9 mouse cellular contexts compared by ENCODE assay signal in genomic region chr10:77434457-77435151, GRCm38 (mm10). TPM values are rescaled to one million over a fixed set of nuclear protein-coding genes. Genes with fewer than 3 reads are reported as not detected.
DNase-seq lines count a peak whose midpoint lies in the region; ATAC-seq and TF ChIP-seq lines count a peak whose summit lies in the region.
"Had no signal": no experiment of that assay in that cellular context is flagged by ENCODE, and none has a peak within 500 bp of the region (broad histone marks: within the 10 kb centered on the region; RNA-seq: fewer than 3 reads in every experiment).

No protein-coding gene starts in this region.

- peaks cover 9% of the 10 kb centered on the region; the same call in 1 of the 2 replicates for H3K4me1 ChIP-seq in forebrain, postnatal 0 days (ENCODE audit: insufficient read depth)
- H3K4me1 ChIP-seq: liver, embryonic 15.5 days had no signal

- 23% methylated on average over 18 of the region's 18 CpGs for WGBS in forebrain, postnatal 0 days

- peak; percentile 92 for ATAC-seq in forebrain, postnatal 0 days
- no peak for ATAC-seq in inflammation-experienced regulatory T-cells, adult 6 months

- intact Hi-C loops in heart, postnatal 36 days (cut with DNase I) = loop anchor here (2.0 to 5.0 kb wide), 2 partner anchors 42 to 73 kb away; no protein-coding TSS in a partner anchor

- no peaks in the 10 kb centered on the region for H3K9me3 ChIP-seq in forebrain, postnatal 0 days (ENCODE audit: low read length)
- H3K9me3 ChIP-seq: liver, embryonic 15.5 days had no signal

- no peak for TF ChIP-seq CTCF in forebrain, postnatal 0 days (IDR thresholded peaks at IDR 0.05; ENCODE audit: low read depth)
- TF ChIP-seq CTCF in layer of hippocampus, adult 2 months (conservative IDR thresholded peaks at IDR 0.05) = no peak

- no peaks in the 10 kb centered on the region for H3K27me3 ChIP-seq in forebrain, postnatal 0 days (ENCODE audit: insufficient read depth, low read length)
- H3K27me3 ChIP-seq: liver, embryonic 15.5 days had no signal

- H3K4me2 ChIP-seq in forebrain, postnatal 0 days (ENCODE audit: low read depth) = peak overlapping the region; percentile 45
- H3K4me2 ChIP-seq: liver, embryonic 15.5 days had no signal

- DNase-seq in urinary bladder, postnatal 14 days (ENCODE audit: low spot score) = peak; percentile 55
- DNase-seq in urinary bladder, postnatal 25 days (ENCODE audit: low spot score) = no peak
- DNase-seq in forebrain, postnatal 0 days = peak; percentile 59
- DNase-seq in heart, postnatal 36 days = peak; percentile 64 to 71
- peak; percentile 35 to 57 for DNase-seq in layer of hippocampus, adult 2 months (ENCODE audit: low spot score in 2 of 2)
- peak; percentile 48 for DNase-seq in lung, postnatal 14 days
- no peak for DNase-seq in urinary bladder, adult 2 months (ENCODE audit: low spot score)

- H3K36me3 ChIP-seq in forebrain, postnatal 0 days (ENCODE audit: insufficient read depth) = no peaks in the 10 kb centered on the region
- H3K36me3 ChIP-seq: liver, embryonic 15.5 days had no signal

- 0 out of 2 replicates have a peak overlapping the region, but pooled peaks have one; percentile 9 for H3K4me3 ChIP-seq in forebrain, postnatal 0 days (ENCODE audit: low read depth, low read length)
- peak overlapping the region; percentile 42 for H3K4me3 ChIP-seq in layer of hippocampus, adult 2 months
- H3K4me3 ChIP-seq: liver, embryonic 15.5 days had no signal

- H3K9ac ChIP-seq in forebrain, postnatal 0 days = peak overlapping the region; percentile 6; the same call in 1 of the 2 replicates
- H3K9ac ChIP-seq: liver, embryonic 15.5 days had no signal

- peak overlapping the region; percentile 50; the same call in 1 of the 2 replicates for H3K27ac ChIP-seq in forebrain, postnatal 0 days (ENCODE audit: low read depth, low read length)
- H3K27ac ChIP-seq in layer of hippocampus, adult 2 months = peak overlapping the region; percentile 70
- H3K27ac ChIP-seq: liver, embryonic 15.5 days had no signal

RNA-seq across cellular contexts. Expression of gene Adarb1, which starts 16.5 kb away (rescaled TPM):
- total RNA-seq in forebrain, postnatal 0 days (2014; rRNA removed) = 39.4 and 40.2 TPM in 2 replicates
- 12.4 and 12.5 TPM in 2 replicates for polyA plus RNA-seq in forebrain, postnatal 0 days (2015; fragmentation: Nextera tagmentation; extraction: Ambion mirVana)
- total RNA-seq in heart, postnatal 36 days (2021) = 10 to 100 TPM; 16.9 to 22.0 TPM
- 100 to 1,000 TPM; 110 to 120 TPM for total RNA-seq in layer of hippocampus, adult 2 months (2021)
- under 1 TPM; 0.55 to 0.74 (median 0.63) TPM for polyA plus RNA-seq in inflammation-experienced regulatory T-cells, adult 6 months (2017; shearing (Covaris generic))
- polyA plus RNA-seq in urinary bladder, adult 2 months (2012; rRNA removed) = 10.1 and 11.5 TPM in 2 replicates

Comparison
In these comparisons a context has a peak if more than half of its experiments do, and no peak if none do; other contexts are left out.
1. DNase-seq: peak in urinary bladder, postnatal 14 days (single experiment), forebrain, postnatal 0 days (single experiment), heart, postnatal 36 days (2 of 2), layer of hippocampus, adult 2 months (2 of 2) and lung, postnatal 14 days (single experiment); none in urinary bladder, postnatal 25 days (single experiment) and urinary bladder, adult 2 months (single experiment).